Mouse (Mus musculus): ENCODE data around the gene Col5a2. TPM values are rescaled to one million over a fixed set of nuclear protein-coding genes. Genes with fewer than 3 reads are reported as not detected.
A peak's percentile ranks its signal among the peaks of the same experiment; 100 is the strongest.

Gene Col5a2
- total and polyA plus RNA-seq, 2 experiments from 2014 or later: 31.4 to 86.1 TPM

DNA sequence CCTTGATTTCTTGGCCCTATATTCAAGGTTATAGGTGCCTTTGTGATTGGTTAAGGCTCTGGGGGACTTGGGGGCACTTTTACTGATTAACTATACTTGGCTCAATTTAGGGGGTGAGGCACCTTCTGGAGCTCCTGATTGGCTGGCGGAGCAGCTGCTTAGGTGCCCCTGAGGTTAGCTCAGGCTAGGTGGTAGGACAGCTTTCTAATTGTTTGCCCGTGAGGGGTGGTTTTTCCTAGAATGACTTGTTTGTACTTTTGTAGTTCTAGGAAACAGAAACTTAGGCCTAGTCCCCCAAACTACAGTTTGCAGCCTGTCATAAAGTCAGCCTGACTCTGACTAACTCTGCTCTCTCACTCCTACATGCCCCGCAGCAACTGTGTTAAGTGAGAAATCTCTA, 20.5 kb upstream of the Col5a2 start:
- H3K9ac ChIP-seq (replicated peaks; ENCODE audit: low read depth, low read length): no peak overlapping the region
- no peaks in the 10 kb centered on the region for H3K27me3 ChIP-seq (ENCODE audit: control insufficient read depth, insufficient read depth, low read length)
- H3K36me3 ChIP-seq (replicated peaks; ENCODE audit: control insufficient read depth, insufficient read depth, low read length): no peaks in the 10 kb centered on the region
- 78% methylated on average over 3 of the region's 3 CpGs for WGBS
- no peak overlapping the region for H3K4me3 ChIP-seq (ENCODE audit: low read depth, low read length)
- H3K4me2 ChIP-seq (ENCODE audit: low read depth, low read length): no peak overlapping the region
- no peak for TF ChIP-seq EP300 (IDR thresholded peaks at IDR 0.05; ENCODE audit: low read depth)
- TF ChIP-seq CTCF (IDR thresholded peaks at IDR 0.05; ENCODE audit: low read depth): no peak
- no peaks in the 10 kb centered on the region for H3K9me3 ChIP-seq (replicated peaks; ENCODE audit: control insufficient read depth, low read length)
- H3K27ac ChIP-seq (ENCODE audit: low read depth): no peak overlapping the region
- DNase-seq (ENCODE audit: low spot score) (no peak), ATAC-seq (ENCODE audit: insufficient read depth, low read depth) (no peak)
- H3K4me1 ChIP-seq (ENCODE audit: control insufficient read depth, insufficient read depth): no peaks in the 10 kb centered on the region

DNA sequence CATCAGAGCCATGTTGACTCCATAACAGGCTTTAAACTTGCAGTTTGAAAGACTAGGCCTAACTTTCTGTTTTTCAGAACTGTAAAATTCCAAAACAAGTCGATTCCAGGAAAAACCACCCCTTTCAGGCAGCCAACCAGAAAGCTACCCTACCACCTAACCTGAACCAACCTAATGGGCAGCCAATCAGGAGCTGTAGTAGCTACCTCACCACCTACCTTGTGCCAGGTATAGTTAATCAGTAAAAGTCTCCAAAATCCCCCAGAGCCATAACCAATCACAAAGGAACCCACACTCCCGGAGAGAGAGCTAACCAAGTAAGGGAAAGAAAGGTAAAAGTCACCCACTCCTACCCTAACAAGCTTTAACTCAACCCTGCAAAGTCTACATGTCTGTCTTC, 18.4 kb upstream of the Col5a2 start:
- Histone ChIP-seq H3K4me1 (ENCODE audit: control insufficient read depth, insufficient read depth) (no peaks in the 10 kb centered on the region), H3K36me3 (replicated peaks; ENCODE audit: control insufficient read depth, insufficient read depth, low read length) (no peaks in the 10 kb centered on the region), H3K9me3 (replicated peaks; ENCODE audit: control insufficient read depth, low read length) (no peaks in the 10 kb centered on the region), H3K4me2 (ENCODE audit: low read depth, low read length) (no peak overlapping the region), H3K4me3 (ENCODE audit: low read depth, low read length) (no peak overlapping the region), H3K27ac (ENCODE audit: low read depth) (no peak overlapping the region), H3K9ac (replicated peaks; ENCODE audit: low read depth, low read length) (no peak overlapping the region), H3K27me3 (ENCODE audit: control insufficient read depth, insufficient read depth, low read length) (no peaks in the 10 kb centered on the region)
- WGBS: 57% methylated on average over 2 of the region's 2 CpGs
- TF ChIP-seq CTCF (IDR thresholded peaks at IDR 0.05; ENCODE audit: low read depth) (no peak), EP300 (IDR thresholded peaks at IDR 0.05; ENCODE audit: low read depth) (no peak)
- DNase-seq (ENCODE audit: low spot score) (no peak), ATAC-seq (ENCODE audit: insufficient read depth, low read depth) (no peak)

DNA sequence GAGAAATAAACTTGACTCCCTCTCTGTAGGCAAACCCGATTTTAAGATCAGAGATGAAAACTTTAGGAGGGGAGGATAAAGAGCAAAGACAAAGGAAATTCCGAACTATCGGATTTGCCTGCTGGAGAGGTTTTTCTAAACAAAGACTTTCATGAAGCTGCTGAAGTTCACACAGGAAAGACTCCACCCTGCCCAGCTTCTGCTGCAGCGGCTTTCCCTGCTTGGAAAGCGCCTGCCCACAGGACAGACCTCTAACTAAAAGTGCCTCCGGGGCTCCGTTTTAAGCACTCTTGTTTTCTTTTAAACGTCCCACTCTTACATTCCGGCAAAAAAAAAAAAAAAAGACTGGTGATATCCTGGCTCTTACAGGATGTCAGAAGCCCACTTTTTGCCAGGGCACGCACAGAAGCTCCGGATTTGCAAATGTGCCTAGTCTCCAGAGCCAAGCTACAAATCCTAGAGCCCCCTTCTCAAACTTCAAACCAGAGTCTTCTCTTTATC, 791 bp downstream of the Col5a2 start:
- ATAC-seq (ENCODE audit: insufficient read depth, low read depth): peak; percentile 58
- peak; percentile 68 for DNase-seq (ENCODE audit: low spot score)
- no peaks in the 10 kb centered on the region for H3K36me3 ChIP-seq (replicated peaks; ENCODE audit: control insufficient read depth, insufficient read depth, low read length)
- 5% methylated on average over 11 of the region's 11 CpGs for WGBS
- H3K9me3 ChIP-seq (replicated peaks; ENCODE audit: control insufficient read depth, low read length): no peaks in the 10 kb centered on the region
- H3K9ac ChIP-seq (replicated peaks; ENCODE audit: low read depth, low read length): peak overlapping the region; percentile 71
- no peaks in the 10 kb centered on the region for H3K27me3 ChIP-seq (ENCODE audit: control insufficient read depth, insufficient read depth, low read length)
- H3K4me1 ChIP-seq (ENCODE audit: control insufficient read depth, insufficient read depth): no peaks in the 10 kb centered on the region
- peak overlapping the region; percentile 67 for H3K27ac ChIP-seq (ENCODE audit: low read depth)
- TF ChIP-seq EP300 (IDR thresholded peaks at IDR 0.05; ENCODE audit: low read depth) (no peak), CTCF (IDR thresholded peaks at IDR 0.05; ENCODE audit: low read depth) (no peak)
- H3K4me2 ChIP-seq (ENCODE audit: low read depth, low read length): peak overlapping the region; percentile 68
- H3K4me3 ChIP-seq (ENCODE audit: low read depth, low read length): peak overlapping the region; percentile 63

DNA sequence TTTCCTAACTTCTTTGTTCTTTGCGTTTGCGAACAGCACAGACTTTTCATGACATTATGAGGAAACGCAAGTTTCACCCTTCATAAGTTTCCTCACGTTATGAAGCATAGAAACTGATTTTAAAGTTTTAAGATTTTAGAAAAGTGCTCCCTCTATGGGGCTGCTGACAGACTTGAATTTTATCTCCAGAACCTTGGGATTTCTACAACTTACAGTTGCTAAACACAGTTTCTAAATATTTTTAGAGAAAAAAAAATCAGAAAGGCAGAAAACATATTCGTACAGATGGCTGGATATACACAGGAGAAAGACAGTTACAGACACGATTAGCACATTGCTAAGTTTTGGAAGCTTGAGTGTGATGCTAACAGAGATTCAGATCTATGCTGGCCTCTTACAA, 1.6 kb downstream of the Col5a2 start:
- H3K9ac ChIP-seq (replicated peaks; ENCODE audit: low read depth, low read length): peak overlapping the region; percentile 71; the same call in 1 of the 2 replicates
- H3K27ac ChIP-seq (ENCODE audit: low read depth): peak overlapping the region; percentile 67
- DNase-seq (ENCODE audit: low spot score) (peak; percentile 14), ATAC-seq (ENCODE audit: insufficient read depth, low read depth) (no peak)
- no peaks in the 10 kb centered on the region for H3K4me1 ChIP-seq (ENCODE audit: control insufficient read depth, insufficient read depth)
- no peaks in the 10 kb centered on the region for H3K9me3 ChIP-seq (replicated peaks; ENCODE audit: control insufficient read depth, low read length)
- no peaks in the 10 kb centered on the region for H3K36me3 ChIP-seq (replicated peaks; ENCODE audit: control insufficient read depth, insufficient read depth, low read length)
- 42% methylated on average over 6 of the region's 6 CpGs for WGBS
- H3K4me2 ChIP-seq (ENCODE audit: low read depth, low read length): peak overlapping the region; percentile 68
- H3K4me3 ChIP-seq (ENCODE audit: low read depth, low read length): peak overlapping the region; percentile 63
- no peak for TF ChIP-seq CTCF (IDR thresholded peaks at IDR 0.05; ENCODE audit: low read depth)
- TF ChIP-seq EP300 (IDR thresholded peaks at IDR 0.05; ENCODE audit: low read depth): no peak
- no peaks in the 10 kb centered on the region for H3K27me3 ChIP-seq (ENCODE audit: control insufficient read depth, insufficient read depth, low read length)

DNA sequence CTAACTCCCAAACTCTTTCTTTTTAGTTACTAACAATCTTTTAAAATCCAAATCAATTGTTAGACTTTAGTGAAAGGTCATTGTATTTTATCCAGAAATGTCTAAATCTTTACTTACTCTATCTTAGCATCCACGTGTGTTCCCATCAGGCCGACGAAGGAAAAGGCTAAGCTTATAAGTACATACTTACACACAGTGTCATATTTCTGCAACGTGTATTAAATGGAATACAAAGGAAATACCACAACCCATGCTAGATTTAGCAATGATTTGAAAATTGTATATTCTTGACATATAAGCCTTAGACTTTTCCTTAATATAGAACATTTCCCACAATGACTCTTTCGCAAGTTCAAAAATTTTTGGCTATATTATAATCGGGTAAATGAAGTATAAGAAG, 2.6 kb downstream of the Col5a2 start:
- no peak overlapping the region for H3K27ac ChIP-seq (ENCODE audit: low read depth)
- no peak overlapping the region for H3K4me2 ChIP-seq (ENCODE audit: low read depth, low read length)
- no peaks in the 10 kb centered on the region for H3K9me3 ChIP-seq (replicated peaks; ENCODE audit: control insufficient read depth, low read length)
- DNase-seq (ENCODE audit: low spot score) (no peak), ATAC-seq (ENCODE audit: insufficient read depth, low read depth) (no peak)
- TF ChIP-seq CTCF (IDR thresholded peaks at IDR 0.05; ENCODE audit: low read depth) (no peak), EP300 (IDR thresholded peaks at IDR 0.05; ENCODE audit: low read depth) (no peak)
- 75% methylated on average over 6 of the region's 6 CpGs for WGBS
- no peaks in the 10 kb centered on the region for H3K36me3 ChIP-seq (replicated peaks; ENCODE audit: control insufficient read depth, insufficient read depth, low read length)
- no peak overlapping the region for H3K9ac ChIP-seq (replicated peaks; ENCODE audit: low read depth, low read length)
- no peak overlapping the region for H3K4me3 ChIP-seq (ENCODE audit: low read depth, low read length)
- H3K4me1 ChIP-seq (ENCODE audit: control insufficient read depth, insufficient read depth): no peaks in the 10 kb centered on the region
- no peaks in the 10 kb centered on the region for H3K27me3 ChIP-seq (ENCODE audit: control insufficient read depth, insufficient read depth, low read length)

DNA sequence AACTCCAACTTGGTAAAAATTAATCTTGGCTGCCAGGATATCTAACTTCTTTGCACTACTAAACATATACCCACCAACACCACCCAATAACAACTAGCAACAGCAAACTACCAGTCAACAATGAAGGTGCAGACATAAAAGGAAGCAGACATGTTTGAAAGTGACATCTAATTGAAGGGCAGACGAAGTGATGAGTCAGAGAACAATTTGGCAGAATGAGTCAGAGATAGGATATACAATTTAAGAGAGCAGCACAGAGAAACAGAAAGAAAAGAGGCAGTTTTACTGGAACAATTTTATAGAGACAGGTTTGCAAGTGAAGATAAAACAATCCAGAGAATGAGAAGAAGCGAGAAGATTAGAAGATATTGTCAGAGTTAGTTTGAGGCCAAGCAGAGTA, 8.1 kb downstream of the Col5a2 start:
- Histone ChIP-seq H3K9ac (replicated peaks; ENCODE audit: low read depth, low read length) (no peak overlapping the region), H3K27me3 (ENCODE audit: control insufficient read depth, insufficient read depth, low read length) (no peaks in the 10 kb centered on the region), H3K27ac (ENCODE audit: low read depth) (no peak overlapping the region), H3K9me3 (replicated peaks; ENCODE audit: control insufficient read depth, low read length) (no peaks in the 10 kb centered on the region; the same call in 1 of the 2 replicates), H3K4me3 (ENCODE audit: low read depth, low read length) (no peak overlapping the region), H3K4me1 (ENCODE audit: control insufficient read depth, insufficient read depth) (no peaks in the 10 kb centered on the region), H3K4me2 (ENCODE audit: low read depth, low read length) (no peak overlapping the region), H3K36me3 (replicated peaks; ENCODE audit: control insufficient read depth, insufficient read depth, low read length) (no peaks in the 10 kb centered on the region)
- 67% methylated on average over 2 of the region's 2 CpGs for WGBS
- TF ChIP-seq EP300 (IDR thresholded peaks at IDR 0.05; ENCODE audit: low read depth): no peak
- TF ChIP-seq CTCF (IDR thresholded peaks at IDR 0.05; ENCODE audit: low read depth): no peak
- ATAC-seq (ENCODE audit: insufficient read depth, low read depth): no peak
- DNase-seq (ENCODE audit: low spot score): no peak

Measured in heart, postnatal 0 days (tissue).